Mouse (Mus musculus): ENCODE measurements at regions not wholly inside any gene's neighbourhood (a gene's known extent, or its start where the extent isn't known, plus 50 kb on each side); places are given as distances from the start of the nearest gene placed in this dataset.

- Histone ChIP-seq H3K36me3 (replicated peaks) (no peaks in the 10 kb centered on the region), H3K4me1 (ENCODE audit: insufficient read depth, low read depth, low read length) (no peaks in the 10 kb centered on the region), H3K27me3 (ENCODE audit: insufficient read depth, low read length) (no peaks in the 10 kb centered on the region), H3K4me3 (ENCODE audit: low read depth, low read length) (no peak overlapping the region), H3K9me3 (replicated peaks) (peaks cover 3% of the 10 kb centered on the region)
- ATAC-seq (ENCODE audit: extremely low read depth, insufficient number of reproducible peaks, low FRiP score, poor library complexity, severe bottlenecking) (no peak), DNase-seq (ENCODE audit: low spot score) (no peak)
- no peak for TF ChIP-seq TAL1 (conservative IDR thresholded peaks at IDR 0.05; ENCODE audit: low read depth, low read length)
- TF ChIP-seq POLR2AphosphoS5 (IDR thresholded peaks at IDR 0.05; ENCODE audit: insufficient replicate concordance, low read depth, low read length) = no peak
- TF ChIP-seq CTCF (IDR thresholded peaks at IDR 0.05; ENCODE audit: low read depth, low read length) = no peak
- no peak for TF ChIP-seq GATA2 (IDR thresholded peaks at IDR 0.05; ENCODE audit: borderline replicate concordance, low read depth, low read length)
Measured at GRCm38 (mm10) chr2:117637397-117637796, 294.6 kb upstream of the Rasgrp1 start.

GRCm38 (mm10) chr2:117652101-117652500, 309.3 kb upstream of the Rasgrp1 start:
- H3K36me3 ChIP-seq (replicated peaks) = no peaks in the 10 kb centered on the region
- DNase-seq (ENCODE audit: low spot score) = no peak
- peaks cover 7% of the 10 kb centered on the region; the same call in 1 of the 2 replicates for H3K9me3 ChIP-seq (replicated peaks)
- no peak overlapping the region for H3K4me3 ChIP-seq (ENCODE audit: low read depth, low read length)
- no peak for TF ChIP-seq GATA2 (IDR thresholded peaks at IDR 0.05; ENCODE audit: borderline replicate concordance, low read depth, low read length)
- no peak for TF ChIP-seq GATA1 (IDR thresholded peaks at IDR 0.05; ENCODE audit: borderline replicate concordance, low read length)
- H3K27me3 ChIP-seq (ENCODE audit: insufficient read depth, low read length) = no peaks in the 10 kb centered on the region
- no peak for ATAC-seq (ENCODE audit: extremely low read depth, insufficient number of reproducible peaks, low FRiP score, poor library complexity, severe bottlenecking)
- no peaks in the 10 kb centered on the region for H3K4me1 ChIP-seq (ENCODE audit: insufficient read depth, low read depth, low read length)

GRCm38 (mm10) chr2:117652647-117653046, 309.8 kb upstream of the Rasgrp1 start:
- Histone ChIP-seq H3K27me3 (ENCODE audit: insufficient read depth, low read length) (no peaks in the 10 kb centered on the region), H3K4me3 (ENCODE audit: low read depth, low read length) (no peak overlapping the region), H3K36me3 (replicated peaks) (no peaks in the 10 kb centered on the region), H3K9me3 (replicated peaks) (peaks cover 7% of the 10 kb centered on the region; the same call in 1 of the 2 replicates), H3K4me1 (ENCODE audit: insufficient read depth, low read depth, low read length) (no peaks in the 10 kb centered on the region)
- DNase-seq (ENCODE audit: low spot score) = no peak
- ATAC-seq (ENCODE audit: extremely low read depth, insufficient number of reproducible peaks, low FRiP score, poor library complexity, severe bottlenecking) = no peak
- TF ChIP-seq CTCF (IDR thresholded peaks at IDR 0.05; ENCODE audit: low read depth, low read length) (no peak), POLR2AphosphoS5 (IDR thresholded peaks at IDR 0.05; ENCODE audit: insufficient replicate concordance, low read depth, low read length) (no peak), GATA2 (IDR thresholded peaks at IDR 0.05; ENCODE audit: borderline replicate concordance, low read depth, low read length) (no peak), TAL1 (conservative IDR thresholded peaks at IDR 0.05; ENCODE audit: low read depth, low read length) (no peak), GATA1 (IDR thresholded peaks at IDR 0.05; ENCODE audit: borderline replicate concordance, low read length) (no peak)

GRCm38 (mm10) chr2:117656546-117657175, 313.9 kb upstream of the Rasgrp1 start:
- ATAC-seq (ENCODE audit: extremely low read depth, insufficient number of reproducible peaks, low FRiP score, poor library complexity, severe bottlenecking) = no peak
- Histone ChIP-seq H3K27me3 (ENCODE audit: insufficient read depth, low read length) (no peaks in the 10 kb centered on the region), H3K4me3 (ENCODE audit: low read depth, low read length) (no peak overlapping the region), H3K9me3 (replicated peaks) (peaks cover 6% of the 10 kb centered on the region; the same call in 1 of the 2 replicates), H3K4me1 (ENCODE audit: insufficient read depth, low read depth, low read length) (no peaks in the 10 kb centered on the region), H3K36me3 (replicated peaks) (no peaks in the 10 kb centered on the region)
- DNase-seq (ENCODE audit: low spot score) = no peak
- TF ChIP-seq GATA1 (IDR thresholded peaks at IDR 0.05; ENCODE audit: borderline replicate concordance, low read length) (no peak), TAL1 (conservative IDR thresholded peaks at IDR 0.05; ENCODE audit: low read depth, low read length) (no peak), POLR2AphosphoS5 (IDR thresholded peaks at IDR 0.05; ENCODE audit: insufficient replicate concordance, low read depth, low read length) (no peak), GATA2 (IDR thresholded peaks at IDR 0.05; ENCODE audit: borderline replicate concordance, low read depth, low read length) (no peak), CTCF (IDR thresholded peaks at IDR 0.05; ENCODE audit: low read depth, low read length) (no peak)

GRCm38 (mm10) chr2:117660217-117660924, 317.6 kb upstream of the Rasgrp1 start:
- Histone ChIP-seq H3K9me3 (replicated peaks) (no peaks in the 10 kb centered on the region; the same call in 1 of the 2 replicates), H3K27me3 (ENCODE audit: insufficient read depth, low read length) (no peaks in the 10 kb centered on the region), H3K36me3 (replicated peaks) (no peaks in the 10 kb centered on the region), H3K4me1 (ENCODE audit: insufficient read depth, low read depth, low read length) (no peaks in the 10 kb centered on the region), H3K4me3 (ENCODE audit: low read depth, low read length) (no peak overlapping the region)
- TF ChIP-seq POLR2AphosphoS5 (IDR thresholded peaks at IDR 0.05; ENCODE audit: insufficient replicate concordance, low read depth, low read length) = no peak
- no peak for TF ChIP-seq GATA1 (IDR thresholded peaks at IDR 0.05; ENCODE audit: borderline replicate concordance, low read length)
- no peak for TF ChIP-seq CTCF (IDR thresholded peaks at IDR 0.05; ENCODE audit: low read depth, low read length)
- TF ChIP-seq GATA2 (IDR thresholded peaks at IDR 0.05; ENCODE audit: borderline replicate concordance, low read depth, low read length) = no peak
- ATAC-seq (ENCODE audit: extremely low read depth, insufficient number of reproducible peaks, low FRiP score, poor library complexity, severe bottlenecking) = no peak
- DNase-seq (ENCODE audit: low spot score) = no peak

- no peaks in the 10 kb centered on the region for H3K27me3 ChIP-seq (ENCODE audit: insufficient read depth, low read length)
- no peak overlapping the region for H3K4me3 ChIP-seq (ENCODE audit: low read depth, low read length)
- no peak for TF ChIP-seq GATA2 (IDR thresholded peaks at IDR 0.05; ENCODE audit: borderline replicate concordance, low read depth, low read length)
- no peak for TF ChIP-seq GATA1 (IDR thresholded peaks at IDR 0.05; ENCODE audit: borderline replicate concordance, low read length)
- TF ChIP-seq POLR2AphosphoS5 (IDR thresholded peaks at IDR 0.05; ENCODE audit: insufficient replicate concordance, low read depth, low read length) = no peak
- no peak for TF ChIP-seq CTCF (IDR thresholded peaks at IDR 0.05; ENCODE audit: low read depth, low read length)
- TF ChIP-seq TAL1 (conservative IDR thresholded peaks at IDR 0.05; ENCODE audit: low read depth, low read length) = no peak
- no peak for ATAC-seq (ENCODE audit: extremely low read depth, insufficient number of reproducible peaks, low FRiP score, poor library complexity, severe bottlenecking)
- H3K36me3 ChIP-seq (replicated peaks) = no peaks in the 10 kb centered on the region
- H3K4me1 ChIP-seq (ENCODE audit: insufficient read depth, low read depth, low read length) = no peaks in the 10 kb centered on the region
- peaks cover 6% of the 10 kb centered on the region for H3K9me3 ChIP-seq (replicated peaks)
- no peak for DNase-seq (ENCODE audit: low spot score)
Measured at GRCm38 (mm10) chr2:117662653-117663052, 319.9 kb upstream of the Rasgrp1 start.

Data from G1E (cell line).